Mouse (Mus musculus) MN1 (cell line): Measurements from ENCODE around the gene Ubald2.
"Not testable (repeated sequence)": the region's sequence is repeated elsewhere in the genome, so short reads cannot be mapped to it uniquely, and the experiment has no call there.

Source experiments
- DNase-seq: peaks from one replicate; pipeline ENCODE4 v3.0.0-alpha.2; 2016; ENCODE audit warnings: low spot score

Gene Ubald2

GRCm38 (mm10) chr11:116416196-116416943 is 17.5 kb upstream of the Ubald2 start:
- no peak for DNase-seq

GRCm38 (mm10) chr11:116417054-116417453 is 16.8 kb upstream of the Ubald2 start:
- no peak for DNase-seq

- no peak for DNase-seq
These were observed 15.6 kb upstream of the Ubald2 start for GRCm38 (mm10) chr11:116418194-116418840.

DNA sequence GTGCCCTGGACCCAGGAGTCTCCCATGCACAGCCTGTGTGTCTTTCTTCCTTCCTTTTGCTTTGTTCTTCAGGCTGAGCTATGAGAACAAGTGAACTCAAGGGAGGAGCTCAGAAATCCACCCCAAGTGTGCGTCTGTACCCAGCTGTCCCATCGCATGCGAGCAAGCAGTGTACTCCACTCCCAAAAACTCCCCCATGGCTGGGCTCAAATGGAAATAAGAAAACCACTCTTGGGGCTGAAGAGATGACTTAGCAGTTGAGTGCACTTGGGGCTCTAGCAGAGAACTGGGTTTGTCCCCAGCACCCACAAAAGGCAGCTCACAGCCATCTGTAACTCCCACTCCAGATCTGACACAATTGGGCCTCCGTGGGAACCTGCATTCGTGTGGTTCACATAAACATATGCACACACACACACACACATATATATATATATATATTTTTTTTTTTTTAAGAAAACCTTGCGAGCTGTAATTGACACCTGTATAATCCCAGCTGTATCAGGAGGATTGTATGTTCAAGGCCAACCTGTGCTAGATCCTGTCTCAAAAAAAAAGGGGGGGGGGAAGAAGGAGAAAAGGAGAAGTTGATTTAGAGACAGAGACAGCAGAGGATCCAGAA is 14.9 kb upstream of the Ubald2 start:
- no peak for DNase-seq

GRCm38 (mm10) chr11:116421102-116421501 is 12.8 kb upstream of the Ubald2 start:
- DNase-seq, result no peak

DNA sequence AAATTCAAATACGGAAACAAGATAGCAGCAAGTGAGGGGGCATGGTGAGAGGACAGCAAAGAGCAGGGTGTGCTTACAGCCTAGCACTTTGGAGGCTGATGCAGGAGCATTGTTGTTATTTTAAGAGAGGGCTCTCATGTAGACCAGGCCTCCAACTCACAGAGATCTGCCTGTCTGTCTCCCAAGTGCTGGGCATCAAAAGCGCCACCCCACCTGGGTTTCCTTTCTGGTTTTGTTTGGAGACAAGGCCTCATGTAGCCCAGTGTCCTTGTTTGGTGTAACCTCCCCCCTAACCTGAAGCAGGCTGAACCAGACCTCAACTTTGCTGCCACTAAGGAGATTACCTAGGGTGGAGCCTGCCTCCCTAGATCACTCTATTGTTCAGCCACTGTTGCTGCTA is 11.3 kb upstream of the Ubald2 start:
- DNase-seq, result no peak

GRCm38 (mm10) chr11:116423214-116423613 is 10.7 kb upstream of the Ubald2 start:
- no peak for DNase-seq

DNA sequence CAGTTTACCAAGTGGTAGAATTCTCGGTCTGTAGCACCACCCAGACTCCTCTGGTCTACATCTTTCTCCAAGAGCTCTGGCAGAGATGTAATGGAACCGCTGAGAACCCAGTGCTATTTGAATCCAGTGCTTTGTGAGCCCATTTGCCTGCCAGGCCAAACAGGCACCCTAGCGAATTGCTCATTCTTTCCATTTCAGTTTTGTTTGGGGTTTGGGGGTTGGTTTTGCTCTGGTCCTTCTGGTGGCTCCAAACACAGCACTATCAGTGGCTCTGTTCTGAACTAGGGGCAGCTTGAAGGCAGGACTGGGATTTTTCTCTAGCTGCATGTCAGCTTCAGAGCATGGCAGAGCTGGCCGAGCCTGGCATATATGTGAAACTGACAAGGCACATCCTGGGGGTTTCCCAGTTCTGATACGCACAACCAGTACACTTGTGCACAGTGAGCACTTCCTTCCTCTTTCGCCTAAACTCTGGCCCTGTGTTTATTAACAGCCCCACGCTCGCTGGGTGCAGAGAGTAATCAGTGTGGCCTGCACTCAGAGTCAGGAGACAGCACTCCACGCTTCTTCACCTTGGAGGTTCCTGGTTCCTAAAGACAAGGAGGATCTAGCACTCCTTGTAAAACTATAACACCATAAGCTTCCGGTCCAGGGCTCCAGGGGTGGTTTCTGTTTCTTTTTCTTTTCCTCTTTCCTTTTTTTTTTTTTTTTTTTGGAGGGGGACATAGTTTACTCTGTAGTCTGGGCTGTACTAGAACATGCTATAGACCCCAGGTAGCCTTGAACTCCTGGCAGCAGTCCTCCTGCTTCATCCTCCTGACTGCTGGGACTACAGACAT is 9.9 kb upstream of the Ubald2 start:
- DNase-seq, result no peak

DNA sequence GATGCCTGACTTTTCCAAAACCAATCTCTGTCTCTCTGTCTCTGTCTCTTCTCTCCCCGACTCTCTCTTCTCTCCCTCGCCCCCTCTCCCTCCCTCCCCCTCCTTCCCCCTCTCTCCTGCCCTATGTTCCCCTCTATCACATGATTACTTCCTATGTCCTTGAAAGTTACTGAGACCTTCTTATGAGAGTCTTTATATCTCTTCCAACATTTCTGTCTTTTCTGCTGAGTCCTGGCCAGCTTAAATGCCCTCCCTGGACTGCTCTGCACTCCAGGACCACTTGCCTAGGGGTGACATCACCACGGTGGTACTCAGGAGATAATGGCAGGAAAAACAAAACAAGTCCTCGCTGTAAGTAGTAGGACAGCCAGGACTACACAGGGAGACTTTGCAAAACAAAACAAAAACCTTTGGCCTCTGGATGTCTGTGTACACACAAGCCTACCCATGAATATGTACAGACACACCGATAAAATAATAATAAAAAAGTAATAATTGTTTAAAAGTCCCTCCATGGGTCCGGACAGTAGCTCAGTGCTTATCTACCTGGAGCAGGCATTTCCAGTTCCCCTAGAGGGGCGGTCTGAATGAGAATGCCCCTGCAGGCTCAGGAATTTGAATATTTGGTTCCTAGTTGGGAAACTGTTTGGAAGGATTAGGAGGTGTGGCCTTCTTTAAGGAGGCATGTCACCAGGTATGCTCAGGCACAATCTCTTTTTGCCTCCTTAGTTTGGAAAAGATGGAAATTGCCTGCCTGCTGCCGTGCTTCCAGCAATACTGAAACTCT is 9.1 kb upstream of the Ubald2 start:
- no peak for DNase-seq

GRCm38 (mm10) chr11:116426328-116426727 is 7.6 kb upstream of the Ubald2 start:
- not testable (repeated sequence) for DNase-seq

GRCm38 (mm10) chr11:116426852-116427575 is 6.9 kb upstream of the Ubald2 start:
- no peak for DNase-seq

DNA sequence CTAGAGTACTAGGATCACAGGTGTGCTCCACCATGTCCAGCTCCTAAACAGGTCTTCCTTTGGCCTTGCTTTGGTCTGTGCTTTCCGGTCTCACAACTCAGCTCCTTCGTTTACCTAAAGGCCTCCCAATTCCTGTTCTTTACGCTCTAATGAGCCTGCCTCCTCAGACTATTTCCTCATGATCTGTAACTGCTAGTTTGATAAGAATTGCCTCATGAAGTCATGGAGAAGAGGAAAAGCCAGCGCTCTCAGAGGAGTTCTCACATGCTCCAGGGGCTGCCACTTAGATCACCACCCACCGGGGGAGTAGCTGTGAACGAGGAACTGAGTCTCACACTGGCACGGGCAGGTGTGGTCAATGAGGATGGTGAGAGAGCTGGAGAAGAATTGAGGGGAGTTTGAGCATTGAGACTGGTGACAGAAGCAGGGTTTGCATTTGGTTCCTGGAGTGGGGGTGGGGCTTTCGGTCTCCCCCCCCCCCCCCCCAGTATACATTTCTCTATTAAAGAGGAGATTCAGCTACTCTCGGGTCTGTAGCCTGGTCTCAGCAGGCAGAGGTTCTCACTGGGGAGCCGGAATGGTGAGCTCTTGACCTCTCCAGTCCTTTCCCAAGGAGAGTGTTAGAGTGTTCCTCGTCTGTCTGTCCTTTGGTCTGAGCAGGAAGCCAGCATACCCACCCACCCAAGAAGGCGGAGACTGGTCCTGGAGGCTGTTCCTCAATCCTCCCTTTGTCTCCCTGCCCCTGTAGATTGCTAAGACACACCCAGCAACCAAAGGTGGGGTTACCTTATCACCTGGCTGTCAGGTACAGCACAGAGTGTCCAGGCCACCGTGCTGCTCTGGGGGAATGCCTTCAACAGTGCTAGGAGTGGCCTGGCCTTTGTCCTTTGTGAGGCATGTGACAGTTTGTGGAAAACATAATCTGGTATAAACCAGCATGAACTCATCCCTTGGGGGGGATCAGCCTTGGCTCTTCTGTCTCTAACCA is 4.7 kb upstream of the Ubald2 start:
- DNase-seq, result no peak

GRCm38 (mm10) chr11:116429862-116430613 is 3.9 kb upstream of the Ubald2 start:
- DNase-seq, result no peak

- peak; percentile 45 for DNase-seq
These were observed 3.0 kb upstream of the Ubald2 start for GRCm38 (mm10) chr11:116430723-116431427.

DNA sequence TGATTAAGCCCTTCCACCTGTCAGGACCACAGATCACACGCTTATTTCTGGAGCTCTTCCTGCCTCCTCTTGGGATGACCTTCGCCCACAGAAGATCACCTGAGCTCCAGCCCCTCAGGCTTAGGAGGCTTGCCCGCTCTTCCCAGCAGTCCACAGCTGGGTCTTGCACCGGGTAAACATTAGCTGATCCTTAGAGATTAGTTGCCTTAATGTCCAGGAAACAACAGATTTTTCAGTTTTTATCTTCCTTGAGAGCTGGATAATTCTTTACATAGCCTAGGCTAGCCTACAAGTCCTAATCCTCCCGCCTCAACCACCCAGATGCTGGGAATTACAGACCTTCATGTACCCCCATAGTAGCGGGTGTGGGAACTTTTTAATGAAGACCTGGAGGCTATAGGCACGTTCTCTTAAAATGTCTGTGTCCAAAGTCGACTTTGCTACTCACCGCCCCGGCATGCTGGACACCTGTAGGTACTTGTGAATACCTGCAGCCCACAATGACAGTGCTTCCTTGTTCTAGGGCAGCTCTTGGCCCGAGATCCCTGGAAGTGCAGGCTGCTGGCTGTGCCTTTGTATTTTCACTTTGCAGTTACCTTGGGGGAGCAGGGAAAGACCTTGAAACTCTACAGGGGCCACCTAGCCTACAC is 2.3 kb upstream of the Ubald2 start:
- DNase-seq, result no peak

GRCm38 (mm10) chr11:116432127-116432526 is 1.8 kb upstream of the Ubald2 start:
- no peak for DNase-seq

GRCm38 (mm10) chr11:116432593-116433355 is 1.1 kb upstream of the Ubald2 start:
- no peak for DNase-seq
